Mouse (Mus musculus): ENCODE results near the gene Agap2.
"Not testable (repeated sequence)": the region's sequence is repeated elsewhere in the genome, so short reads cannot be mapped to it uniquely, and the experiment has no call there.

Gene Agap2

DNA sequence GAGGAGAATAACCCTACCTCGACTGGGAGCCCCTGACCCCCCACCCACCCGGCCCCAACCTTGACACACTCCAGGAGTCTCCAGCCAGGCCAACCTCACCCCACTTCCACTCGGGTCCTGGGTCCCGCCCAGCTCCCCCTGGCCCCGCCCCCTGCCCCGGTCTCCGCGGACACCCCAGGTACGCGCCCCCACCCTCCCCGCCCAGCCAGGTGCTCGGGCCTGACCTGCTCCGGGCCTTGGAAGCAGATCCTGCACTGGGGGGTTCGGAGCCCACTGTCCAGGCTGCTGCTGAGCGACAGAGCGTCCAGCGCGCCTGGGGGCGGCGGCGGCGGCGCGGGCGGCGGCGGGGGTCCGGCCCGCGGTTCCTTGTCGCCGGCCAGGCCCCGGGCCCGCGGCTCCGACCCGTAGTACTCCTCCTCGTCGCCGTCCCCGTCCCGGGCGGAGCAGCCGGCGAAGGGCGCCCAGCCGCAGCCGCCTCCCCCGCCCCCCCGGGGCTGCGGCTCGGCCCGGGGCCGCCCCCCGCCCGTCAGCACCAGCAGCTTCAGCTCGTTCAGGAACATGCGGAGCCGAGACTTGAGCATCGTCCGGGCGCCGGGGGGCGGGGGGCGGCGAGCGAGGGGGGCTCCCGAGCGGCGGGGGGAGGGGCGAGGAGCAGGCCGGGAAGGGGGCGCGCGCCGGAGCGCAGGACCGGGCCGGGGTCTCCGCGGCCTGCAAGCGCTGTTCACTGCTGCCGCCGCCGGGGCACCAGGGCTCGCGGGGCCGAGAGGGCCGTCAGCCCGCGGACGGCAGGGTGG is 15.7 kb upstream of the Agap2 start:
- peak; percentile 56 for DNase-seq (ENCODE audit: extremely low spot score)

DNA sequence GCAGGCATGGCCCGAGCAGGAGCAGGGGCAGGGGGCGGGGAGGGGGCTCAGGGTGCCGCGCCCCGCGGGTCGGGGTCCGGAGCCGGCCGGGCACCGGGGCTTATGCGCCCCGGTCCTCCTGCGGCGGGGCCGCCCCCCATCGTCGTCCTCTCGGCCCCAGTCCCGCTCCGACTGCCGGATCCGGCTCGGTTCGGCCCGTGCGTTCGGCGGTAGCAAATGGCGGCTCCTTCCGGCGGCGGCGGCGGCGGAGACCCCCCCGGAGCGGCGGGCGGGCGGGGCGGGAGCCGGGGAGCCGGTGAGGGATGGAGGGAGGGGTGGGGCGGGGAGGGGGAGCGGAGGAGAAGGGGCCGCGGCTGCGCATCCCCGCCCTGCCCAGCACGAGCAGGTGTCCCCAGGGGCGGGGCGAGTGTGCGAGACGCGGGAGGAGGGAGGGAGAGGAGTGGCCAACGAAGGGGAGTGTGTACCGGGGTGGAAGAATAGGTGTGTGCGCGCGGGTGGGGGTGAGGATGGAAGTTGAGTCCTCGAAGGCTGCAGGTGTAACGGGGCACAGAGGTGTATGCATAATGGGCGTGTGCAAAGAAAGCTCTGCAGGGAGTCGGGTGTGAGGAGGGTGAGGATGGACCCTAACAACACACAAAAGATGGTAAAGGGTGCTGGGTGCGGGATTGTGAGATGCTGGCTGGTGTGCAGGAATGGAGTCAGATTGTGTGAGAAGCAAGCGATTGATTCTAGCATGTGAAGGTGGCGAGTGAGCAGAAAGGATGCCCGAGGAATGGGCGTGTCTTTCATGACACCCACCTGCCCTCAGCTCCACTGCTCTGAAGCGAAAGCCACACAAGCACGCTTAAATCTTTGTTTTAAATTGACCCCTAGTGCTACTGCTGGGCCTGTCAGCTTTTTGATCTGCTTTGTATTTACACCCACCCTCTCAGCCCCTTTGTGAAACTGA is 14.8 kb upstream of the Agap2 start, which contains the start of gene March9:
March9 (minus strand) TSS at position 217 of the 949 bp plus-strand sequence.
- peak; percentile 72 for DNase-seq (ENCODE audit: extremely low spot score)

DNA sequence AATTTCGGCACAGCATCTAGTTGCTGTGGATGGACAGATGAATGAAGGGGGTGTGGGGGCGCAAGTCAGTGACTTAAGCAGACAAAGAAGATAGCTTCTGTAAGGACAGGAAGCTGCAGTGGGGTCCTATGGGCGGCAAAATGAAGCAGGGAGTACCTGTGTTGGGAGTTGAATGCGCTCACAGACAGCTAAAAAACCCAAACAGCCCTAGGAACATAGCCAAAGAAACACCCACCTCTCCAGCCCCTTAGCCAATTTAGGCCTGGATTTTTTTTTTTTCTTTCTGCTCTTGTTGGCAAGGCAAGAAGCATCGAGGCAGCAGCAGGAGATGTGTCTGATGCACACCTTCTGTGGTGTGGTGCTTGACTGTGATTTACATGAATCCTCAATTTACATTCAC is 14.0 kb upstream of the Agap2 start:
- no peak for DNase-seq (ENCODE audit: extremely low spot score)

DNA sequence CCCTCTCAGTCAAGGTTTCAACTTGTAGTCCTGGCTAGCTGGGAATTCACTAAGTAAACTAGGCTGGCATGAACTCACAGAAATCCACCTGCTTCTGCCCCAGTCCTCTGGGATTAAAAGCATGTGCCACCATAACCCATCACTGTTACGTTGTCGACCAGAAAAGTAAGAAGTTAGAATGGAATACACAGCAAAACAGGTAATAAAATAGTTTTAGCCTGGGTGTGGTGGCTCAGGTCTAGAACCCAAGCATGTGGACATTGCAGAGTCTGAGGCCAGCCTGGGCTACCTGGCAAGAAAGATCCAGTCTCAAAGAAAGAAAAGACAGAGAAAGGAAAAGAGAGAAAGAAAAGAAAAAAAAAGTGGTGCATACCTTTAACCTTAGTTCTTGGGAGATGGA is 13.6 kb upstream of the Agap2 start:
- DNase-seq (ENCODE audit: extremely low spot score), result no peak

DNA sequence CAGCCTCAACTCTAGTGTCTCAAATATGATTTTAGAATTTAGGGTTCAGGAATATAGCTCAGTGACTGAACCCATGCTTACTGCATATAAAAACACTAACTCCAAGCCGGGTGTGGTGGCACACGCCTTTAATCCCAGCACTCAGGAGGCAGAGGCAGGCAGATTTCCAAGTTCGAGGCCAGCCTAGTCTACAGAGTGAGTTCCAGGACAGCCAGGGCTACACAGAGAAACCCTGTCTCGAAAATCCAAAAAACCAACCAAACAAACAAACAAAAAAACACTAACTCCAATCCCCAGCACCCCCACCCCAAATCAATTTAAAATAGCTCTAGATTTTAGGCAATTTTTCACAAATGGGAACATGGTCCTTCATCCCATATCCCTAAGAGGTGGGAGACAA is 13.0 kb upstream of the Agap2 start:
- DNase-seq (ENCODE audit: extremely low spot score), result not testable (repeated sequence)

DNA sequence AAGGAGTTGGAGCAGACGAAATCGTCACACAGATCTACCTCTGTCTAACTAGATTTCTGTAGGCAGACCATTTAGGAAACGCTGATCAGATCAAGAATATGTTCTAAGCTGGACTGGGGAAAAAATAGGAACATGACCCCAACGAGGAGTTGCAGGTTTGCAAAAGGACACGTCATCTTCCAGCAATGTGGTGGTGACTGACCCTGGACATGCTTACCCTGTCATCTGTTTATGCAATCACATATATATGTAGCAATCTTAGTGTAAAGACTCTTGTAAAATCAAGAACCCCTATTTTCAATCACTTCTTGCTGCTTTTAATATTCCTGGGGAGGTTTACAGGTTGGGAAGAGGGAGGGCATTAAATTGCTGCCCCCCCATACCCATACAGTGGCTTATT is 12.6 kb upstream of the Agap2 start:
- DNase-seq (ENCODE audit: extremely low spot score), result no peak

DNA sequence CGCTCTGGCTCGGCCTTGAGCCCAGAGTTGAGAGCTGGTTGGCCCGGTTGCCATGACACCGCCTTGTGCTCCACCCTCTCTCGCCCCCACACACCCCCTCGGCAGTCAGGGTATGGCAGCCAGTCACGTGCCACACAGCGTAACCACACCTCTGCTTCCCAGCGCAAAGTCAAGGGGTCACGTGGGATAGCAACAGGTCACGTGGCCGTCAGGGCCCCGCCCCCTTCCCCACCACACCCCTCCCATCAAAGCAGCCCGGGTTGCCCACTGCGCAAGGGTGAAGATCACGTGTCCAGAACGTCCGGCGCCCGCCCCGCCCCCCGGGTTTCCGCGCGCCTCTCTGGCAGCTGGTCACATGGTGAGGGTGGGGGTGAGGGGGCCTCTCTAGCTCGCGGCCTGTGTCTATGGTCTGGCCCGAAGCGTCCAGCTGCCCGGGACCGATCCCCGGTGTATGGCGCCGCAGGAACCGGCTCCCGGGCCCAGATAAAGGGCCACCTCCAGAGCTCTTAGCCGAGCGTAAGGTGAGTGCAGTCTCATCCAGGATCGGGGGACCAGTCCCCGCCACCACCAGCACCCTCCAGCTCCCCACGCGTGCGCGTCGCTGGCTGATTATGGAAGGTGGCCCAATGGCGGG is 11.7 kb upstream of the Agap2 start, which contains the start of gene Cdk4:
Cdk4 (plus strand) TSS at position 296 of the 634 bp plus-strand sequence.
- DNase-seq (ENCODE audit: extremely low spot score), result peak; percentile 100

DNA sequence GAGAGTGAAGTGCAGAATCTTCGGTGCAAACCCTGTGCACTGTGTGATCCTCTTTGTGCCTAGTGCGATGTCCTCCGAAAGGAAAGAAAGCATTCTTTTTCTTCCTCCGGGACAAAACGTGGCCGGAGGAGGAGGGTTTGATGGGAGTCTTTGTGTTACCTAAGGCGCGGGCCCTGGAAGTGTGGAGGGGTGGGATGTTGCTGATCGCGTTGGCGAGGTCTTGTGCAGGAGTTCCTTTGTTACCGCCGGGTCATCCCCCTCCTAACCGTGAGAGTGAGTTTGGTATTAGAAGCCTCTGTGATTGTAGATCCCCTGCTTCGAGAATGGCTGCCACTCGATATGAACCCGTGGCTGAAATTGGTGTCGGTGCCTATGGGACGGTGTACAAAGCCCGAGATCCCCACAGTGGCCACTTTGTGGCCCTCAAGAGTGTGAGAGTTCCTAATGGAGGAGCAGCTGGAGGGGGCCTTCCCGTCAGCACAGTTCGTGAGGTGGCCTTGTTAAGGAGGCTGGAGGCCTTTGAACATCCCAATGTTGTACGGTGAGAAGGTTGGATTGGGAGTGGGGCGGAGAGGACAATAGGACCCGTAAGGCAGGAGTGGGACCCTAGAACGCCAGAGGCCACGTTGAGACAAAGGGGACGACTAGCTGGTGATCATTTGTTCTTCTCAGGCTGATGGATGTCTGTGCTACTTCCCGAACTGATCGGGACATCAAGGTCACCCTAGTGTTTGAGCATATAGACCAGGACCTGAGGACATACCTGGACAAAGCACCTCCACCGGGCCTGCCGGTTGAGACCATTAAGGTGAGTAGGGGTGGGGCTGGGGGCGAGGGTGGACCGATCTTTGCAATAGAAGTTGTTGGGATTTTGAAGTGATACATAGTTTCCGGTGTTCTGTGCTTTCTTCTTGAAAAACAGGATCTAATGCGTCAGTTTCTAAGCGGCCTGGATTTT is 10.9 kb upstream of the Agap2 start:
- peak; percentile 52 for DNase-seq (ENCODE audit: extremely low spot score)

DNA sequence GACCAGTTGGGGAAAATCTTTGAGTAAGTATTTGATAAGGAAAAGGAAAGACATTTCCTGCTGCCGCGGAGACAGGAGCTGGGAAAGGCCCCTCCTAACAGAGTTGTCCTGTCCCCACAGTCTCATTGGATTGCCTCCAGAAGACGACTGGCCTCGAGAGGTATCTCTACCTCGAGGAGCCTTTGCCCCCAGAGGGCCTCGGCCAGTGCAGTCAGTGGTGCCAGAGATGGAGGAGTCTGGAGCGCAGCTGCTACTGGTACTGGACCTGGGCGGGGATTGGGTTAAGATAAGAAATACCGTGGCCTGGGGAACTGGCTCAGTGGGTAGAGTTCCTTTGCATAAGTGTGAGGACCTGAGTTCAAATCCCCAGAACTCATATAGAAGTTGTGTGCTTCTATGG is 9.1 kb upstream of the Agap2 start:
- DNase-seq (ENCODE audit: extremely low spot score), result no peak

DNA sequence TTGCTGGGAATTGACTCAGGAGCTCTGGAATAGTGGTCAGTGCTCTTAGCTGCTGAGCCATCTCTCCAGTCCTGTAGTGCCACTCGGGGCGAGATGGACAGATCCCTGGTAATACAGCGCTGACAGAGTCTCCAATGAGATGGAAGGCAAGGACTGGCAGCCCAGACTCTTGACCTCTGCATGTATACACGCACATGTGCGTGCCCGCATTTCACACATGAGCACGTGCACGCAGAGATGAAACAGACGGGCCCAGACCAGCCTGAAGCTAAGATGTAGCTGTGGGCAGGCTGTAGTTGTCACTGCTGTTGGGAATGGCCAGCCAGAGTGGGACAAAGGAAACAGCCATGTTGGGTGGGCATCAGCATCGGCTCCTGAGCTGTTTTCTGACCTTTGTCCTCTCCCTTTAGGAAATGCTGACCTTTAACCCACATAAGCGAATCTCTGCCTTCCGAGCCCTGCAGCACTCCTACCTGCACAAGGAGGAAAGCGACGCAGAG is 8.5 kb upstream of the Agap2 start:
- no peak for DNase-seq (ENCODE audit: extremely low spot score)

DNA sequence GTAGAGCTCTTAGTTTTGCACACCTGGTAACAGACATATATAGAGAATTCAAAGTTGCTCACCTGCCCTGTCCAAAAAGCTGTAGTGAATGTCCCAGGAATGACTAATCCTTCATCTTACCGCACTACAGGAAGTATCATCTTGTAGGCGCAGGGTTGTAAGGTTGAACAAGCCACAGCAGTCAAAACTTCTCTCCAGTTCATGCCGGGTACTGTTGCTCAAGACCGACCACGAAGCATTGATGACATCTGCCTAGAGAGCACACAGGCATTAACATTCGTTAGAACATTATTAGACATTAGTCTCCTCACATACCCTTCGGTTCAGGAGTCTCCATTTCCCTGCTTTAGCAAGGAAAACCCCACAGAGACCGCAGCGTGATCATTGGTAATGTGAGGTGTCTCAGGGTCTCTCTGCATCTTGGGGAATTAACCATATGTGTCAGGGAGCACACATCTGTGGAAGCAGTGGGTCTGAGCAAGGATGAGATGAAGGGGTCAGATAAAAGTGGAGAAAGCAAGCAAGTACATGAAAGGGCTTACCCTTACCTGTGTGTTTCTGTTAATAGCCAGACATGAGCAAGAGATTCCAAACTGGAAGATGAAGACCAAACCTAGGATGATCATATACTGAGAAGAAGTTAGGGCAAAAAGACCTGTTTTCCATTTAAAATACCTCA is 6.6 kb upstream of the Agap2 start:
- no peak for DNase-seq (ENCODE audit: extremely low spot score)

DNA sequence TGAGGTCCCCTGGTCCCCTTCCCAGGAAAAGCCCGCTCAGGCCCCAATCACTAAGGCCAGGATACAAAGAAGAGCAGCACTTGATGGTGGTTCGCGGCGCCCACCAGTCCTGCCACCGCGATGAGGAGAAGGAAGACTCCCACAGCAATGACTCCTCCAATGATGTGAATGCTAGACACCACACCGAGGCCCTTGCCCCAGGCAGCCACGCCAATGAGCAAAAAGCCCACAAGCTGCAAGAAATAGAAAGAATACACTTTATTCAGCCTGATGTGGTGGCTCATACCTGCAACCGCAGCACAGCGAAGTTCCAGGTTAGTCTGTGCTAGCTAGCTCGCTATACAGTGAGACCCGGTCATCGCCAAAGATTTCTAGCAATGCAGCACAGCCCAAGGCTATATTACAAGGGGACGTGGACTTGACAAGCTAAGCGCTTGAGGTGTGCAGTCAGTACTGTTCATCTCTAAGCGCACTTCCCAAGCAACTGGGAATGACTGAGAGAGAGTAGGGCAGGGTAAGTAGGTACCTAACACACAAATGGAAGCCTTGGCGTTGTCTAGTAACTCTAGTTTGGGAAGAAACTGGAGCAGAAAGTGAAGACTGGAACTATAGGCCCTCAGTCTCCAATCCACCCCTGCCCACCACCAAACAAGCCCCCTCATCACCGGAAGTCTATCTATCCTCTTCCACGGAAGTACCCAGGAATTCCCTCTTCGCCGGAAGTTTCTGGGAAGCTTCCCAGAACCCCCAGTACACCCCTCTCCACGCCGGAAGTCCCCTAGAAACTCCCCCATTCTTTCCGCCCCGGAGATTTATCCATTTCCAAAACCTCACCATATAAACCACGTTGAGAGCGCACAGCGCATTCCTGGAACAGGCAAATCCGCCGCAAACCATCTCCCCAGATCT is 5.5 kb upstream of the Agap2 start:
- peak; percentile 45 for DNase-seq (ENCODE audit: extremely low spot score)

DNA sequence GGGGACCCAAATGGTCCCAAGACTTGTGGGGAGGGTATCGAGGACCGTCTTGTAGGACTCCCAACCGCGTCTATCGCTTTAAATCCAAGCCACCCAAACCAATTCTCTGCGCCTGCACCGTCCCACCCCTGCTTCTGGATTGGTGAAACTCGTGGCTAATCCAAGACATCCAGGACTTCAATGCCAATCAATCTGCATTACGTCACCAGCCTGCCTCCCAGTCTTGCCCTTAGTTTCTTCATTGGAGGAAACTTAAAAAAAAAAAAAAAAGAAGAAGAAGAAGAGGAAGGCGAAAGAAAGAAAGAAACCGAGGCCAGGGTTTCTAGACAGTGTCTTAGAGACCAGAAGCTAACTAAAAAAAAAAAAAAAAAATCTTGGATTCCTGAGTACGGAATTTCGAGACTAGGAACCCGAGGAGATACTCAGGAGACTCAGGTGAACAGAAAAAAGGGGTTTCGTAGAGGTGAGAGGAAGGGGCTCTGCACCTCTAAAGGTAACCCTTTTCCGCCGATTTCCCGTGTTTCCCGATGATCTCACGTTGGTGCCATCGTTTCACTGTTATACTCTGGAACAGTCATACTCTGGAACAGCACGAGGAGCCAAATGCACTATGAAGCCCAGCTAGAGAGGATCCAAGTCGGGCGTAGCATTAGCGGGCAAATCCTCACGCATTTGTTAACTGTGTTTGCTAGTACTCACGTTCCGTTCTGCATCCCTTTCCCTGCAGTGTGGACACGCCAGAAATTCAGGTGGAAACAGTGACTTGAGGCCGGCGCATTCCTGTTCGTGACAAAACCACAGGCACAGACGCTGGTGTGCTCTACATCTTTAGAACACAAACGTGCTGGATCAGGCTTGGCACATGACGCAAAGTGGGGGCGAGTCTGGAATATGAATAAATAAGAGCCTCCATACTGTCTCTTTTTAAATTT is 4.6 kb upstream of the Agap2 start, which contains the start of gene Tspan31:
Tspan31 (minus strand) TSS at position 75 of the 932 bp plus-strand sequence.
- DNase-seq (ENCODE audit: extremely low spot score), result peak; percentile 91

DNA sequence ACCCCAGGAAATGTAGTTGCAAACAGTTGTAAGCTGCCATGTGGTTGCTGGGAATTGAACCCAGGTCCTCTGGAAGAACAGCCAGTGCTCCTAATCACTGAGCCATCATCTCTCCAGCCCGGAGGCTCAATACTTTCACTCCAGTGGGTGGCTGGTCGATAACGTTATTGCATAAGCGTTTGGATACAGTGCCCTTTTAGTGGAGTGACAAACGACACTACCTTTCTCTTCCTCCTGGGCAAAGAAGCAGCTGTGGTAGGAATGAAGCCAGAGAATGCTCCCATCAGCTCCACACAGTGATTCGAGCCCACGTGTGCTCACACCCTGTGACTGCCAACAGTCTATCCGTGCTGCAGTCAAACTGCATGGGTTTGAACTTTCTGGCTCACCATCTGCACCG is 3.9 kb upstream of the Agap2 start:
- no peak for DNase-seq (ENCODE audit: extremely low spot score)

DNA sequence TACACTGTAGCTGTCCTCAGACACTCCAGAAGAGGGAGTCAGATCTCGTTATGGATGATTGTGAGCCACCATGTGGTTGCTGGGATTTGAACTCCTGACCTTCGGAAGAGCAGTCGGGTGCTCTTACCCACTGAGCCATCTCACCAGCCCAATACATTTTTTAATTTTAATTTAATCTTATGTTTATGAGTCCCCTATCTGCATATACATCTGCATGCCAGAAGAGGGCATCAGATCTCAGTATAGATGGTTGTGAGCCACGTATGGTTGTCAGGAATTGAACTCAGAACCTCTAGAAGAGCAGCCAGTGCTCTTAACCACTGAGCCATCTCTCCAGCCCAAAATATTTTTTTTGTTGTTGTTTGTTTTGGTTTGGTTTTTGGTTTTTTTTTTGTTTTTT is 2.8 kb upstream of the Agap2 start:
- not testable (repeated sequence) for DNase-seq (ENCODE audit: extremely low spot score)

DNA sequence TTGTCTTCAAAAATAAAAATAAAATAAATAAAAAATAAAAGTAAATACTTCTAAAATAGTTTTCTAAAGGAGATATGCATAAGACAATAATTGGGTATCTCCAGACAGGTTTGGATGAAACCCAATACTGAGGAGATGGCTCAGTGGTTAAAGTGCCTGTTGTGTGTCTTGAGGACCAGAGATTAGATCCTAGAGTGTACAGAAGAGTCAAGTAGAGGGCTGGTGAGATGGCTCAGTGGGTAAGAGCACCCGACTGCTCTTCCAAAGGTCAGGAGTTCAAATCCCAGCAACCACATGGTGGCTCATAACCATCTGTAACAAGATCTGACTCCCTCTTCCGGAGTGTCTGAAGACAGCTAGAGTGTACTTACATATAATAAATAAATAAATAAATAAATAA is 2.1 kb upstream of the Agap2 start:
- DNase-seq (ENCODE audit: extremely low spot score), result not testable (repeated sequence)

DNA sequence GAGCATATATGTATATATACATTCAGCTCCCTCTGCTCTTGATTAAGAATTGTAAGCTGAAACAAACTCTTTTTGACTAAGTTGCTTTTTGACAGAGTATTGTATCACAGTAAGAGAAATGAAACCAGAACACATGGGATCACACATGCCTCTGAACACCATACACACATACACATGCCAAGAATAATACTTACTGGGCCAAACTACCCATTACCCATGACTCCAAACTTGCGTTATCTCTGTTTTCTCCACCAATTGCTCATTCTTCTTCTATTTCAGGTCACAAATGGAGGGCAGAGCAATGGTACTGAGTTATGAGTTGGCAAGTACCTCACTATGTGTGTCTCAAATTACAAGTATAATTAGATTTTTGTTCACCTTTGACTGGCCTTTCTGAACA is 1.1 kb upstream of the Agap2 start:
- no peak for DNase-seq (ENCODE audit: extremely low spot score)

DNA sequence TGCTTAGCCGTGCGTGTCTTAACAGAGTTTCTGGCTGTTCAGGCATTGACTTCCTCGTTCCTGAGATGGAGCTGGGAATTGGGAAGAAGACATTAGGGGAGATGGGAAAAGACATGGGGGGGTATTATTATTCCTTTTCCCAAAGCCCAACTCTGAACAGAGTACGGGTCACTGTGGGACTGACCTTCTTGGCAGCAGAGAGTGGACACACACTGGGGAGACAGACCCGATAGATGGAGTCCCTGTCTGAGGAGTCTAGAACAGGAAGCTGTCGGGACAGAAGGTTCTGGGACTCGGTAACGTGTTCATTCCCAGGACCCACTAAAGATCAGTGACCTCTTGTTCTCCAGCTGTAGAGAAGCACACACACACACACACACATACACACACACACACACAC is 567 bp downstream of the Agap2 start:
- no peak for DNase-seq (ENCODE audit: extremely low spot score)

All from embryo, embryonic 9.5 days (tissue).